Mouse (Mus musculus) heart, postnatal 25 days (tissue): ENCODE measurements around the gene Vmn1r235. TPM values are rescaled to one million over a fixed set of nuclear protein-coding genes. Genes with fewer than 3 reads are reported as not detected.
"Not testable (repeated sequence)": the region's sequence is repeated elsewhere in the genome, so short reads cannot be mapped to it uniquely, and the experiment has no call there.

ENCODE experiments used
- DNase-seq: peaks from one replicate; pipeline ENCODE4 v3.0.0; 2022; ENCODE audit warnings: low spot score
- intact Hi-C: fragments of 180-260 bp; cut with DNase I; formaldehyde crosslinking; loops from one replicate; pipeline ENCODE4 v1.15.1; 2025
- microRNA-seq: library from miRNA; unstranded; fragments of <30 nt; microRNA quantifications from one replicate; pipeline ENCODE4 v1.2.0, GENCODE M21; 2022
- total RNA-seq, 2 experiments: library from RNA; stranded (reverse); gene quantifications; 2 replicates each; pipeline ENCODE4 v1.2.3; 2021

Vmn1r235 gene
- not detected for total RNA-seq

GRCm38 (mm10) chr17:21256111-21256510, at the start of gene Vmn1r235:
TSS of gene Vmn1r235 (plus strand) at chr17:21256411.
- DNase-seq: no peak
- intact Hi-C loops: no loop called here

DNA sequence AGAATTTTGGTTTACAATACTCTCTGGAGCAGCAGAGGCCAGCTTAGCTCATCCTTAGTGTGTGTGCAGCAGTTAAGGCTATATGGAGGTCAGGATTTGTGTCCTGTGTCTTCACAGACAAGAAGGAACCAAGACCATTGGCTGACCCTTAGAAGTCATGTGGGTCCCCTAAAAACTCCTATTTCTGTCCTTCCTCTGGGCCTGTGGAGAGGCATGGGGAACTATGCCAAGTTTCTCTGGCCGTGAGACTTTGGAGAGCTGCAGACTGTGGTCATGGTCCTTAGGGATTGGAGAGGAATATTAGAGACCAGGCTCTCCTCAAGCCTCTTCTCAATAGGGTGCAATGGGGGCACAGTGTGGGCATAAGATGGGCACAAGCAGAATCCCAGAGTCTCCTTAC, 45.1 kb upstream of the Vmn1r235 start:
- DNase-seq, intact Hi-C loops: not testable (repeated sequence)

GRCm38 (mm10) chr17:21225787-21226186, 30.4 kb upstream of the Vmn1r235 start, which contains the start of gene Vmn1r234:
TSS of gene Vmn1r234 (plus strand) at chr17:21226087.
- no peak for DNase-seq
- intact Hi-C loops: no loop called here

GRCm38 (mm10) chr17:21231654-21232053, 24.6 kb upstream of the Vmn1r235 start:
- DNase-seq: no peak
- intact Hi-C loops: loop anchor here (2.0 to 5.0 kb wide), 3 partner anchors 191 to 349 kb away; partner anchors contain the start of gene Zfp54

DNA sequence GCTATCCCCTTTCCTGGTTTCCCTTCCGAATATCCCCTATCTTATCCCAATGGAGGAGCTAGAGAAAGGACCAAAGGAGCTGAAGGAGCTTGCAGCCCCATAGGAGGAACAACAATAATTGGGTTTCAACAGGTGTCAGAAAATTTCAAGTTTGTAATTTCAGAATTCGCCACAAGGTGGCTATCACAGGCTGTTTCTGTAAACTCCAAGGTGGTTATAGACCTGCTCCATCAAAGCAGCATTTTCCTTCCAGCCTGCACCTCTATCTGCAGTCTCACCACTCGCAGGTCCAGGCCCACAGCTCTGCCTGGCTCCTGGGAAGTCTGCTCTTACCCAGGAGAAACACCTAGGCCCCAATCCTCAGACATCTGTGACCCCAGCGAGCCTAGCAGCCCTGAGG, 15.9 kb downstream of the Vmn1r235 start:
- DNase-seq: no peak
- intact Hi-C loops: loop anchor here (1.0 to 2.0 kb wide), 2 partner anchors 150 to 243 kb away; no protein-coding TSS in a partner anchor

- intact Hi-C loops: no loop called here
Measured at GRCm38 (mm10) chr17:21282642-21283041, 26.4 kb downstream of the Vmn1r235 start, which contains the start of gene Vmn1r236. TSS of gene Vmn1r236 (plus strand) at chr17:21282942.

DNA sequence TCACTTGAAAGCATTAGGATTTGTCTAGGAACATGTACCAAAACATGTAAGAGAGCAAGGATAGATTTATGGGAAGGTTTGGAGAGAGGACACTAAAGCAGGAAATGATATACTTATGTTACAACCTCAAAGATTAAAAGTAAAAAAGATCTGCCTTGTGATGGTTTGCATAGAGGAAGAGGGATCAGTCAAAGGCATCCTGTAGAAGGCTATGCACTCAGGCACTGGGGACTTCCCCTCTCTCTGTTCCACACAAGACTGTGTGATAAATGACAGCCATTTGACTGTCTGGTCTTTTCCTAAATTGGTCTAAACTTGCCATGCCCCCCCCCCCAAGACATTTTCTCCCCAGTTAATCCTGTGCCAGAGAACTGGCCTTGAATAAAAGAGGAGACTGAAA, 28.2 kb downstream of the Vmn1r235 start:
- no peak for DNase-seq
- intact Hi-C loops: no loop called here

More at GRCm38 (mm10) chr17:21282642-21283041, 26.4 kb downstream of the Vmn1r235 start, which contains the start of gene Vmn1r236:
- no peak for DNase-seq

GRCm38 (mm10) chr17:21289695-21290094, 33.5 kb downstream of the Vmn1r235 start:
- no peak for DNase-seq
- intact Hi-C loops: no loop called here

GRCm38 (mm10) chr17:21311565-21311964, 55.4 kb downstream of the Vmn1r235 start, which contains the start of gene Vmn1r237:
TSS of gene Vmn1r237 (plus strand) at chr17:21311865.
- no peak for DNase-seq
- intact Hi-C loops: no loop called here

Small RNA genes lying within 50 kb of the gene (microRNA-seq; reads per million reads assigned to microRNA genes)
- gene Gm26384: not detected

Other genes starting within 250 kb of the Vmn1r235 start
- gene Zfp160, start 247.5 kb upstream of the Vmn1r235 start, total RNA-seq: 10 to 100 TPM; 11.0 to 11.5 TPM
- not detected for gene Vmn1r234, start 30.3 kb upstream of the Vmn1r235 start, total RNA-seq
- not detected for gene Vmn1r236, start 26.5 kb downstream of the Vmn1r235 start, total RNA-seq
- gene Vmn1r237, start 55.5 kb downstream of the Vmn1r235 start, total RNA-seq: not detected
- gene Zfp677, start 127.3 kb downstream of the Vmn1r235 start, total RNA-seq: under 1 TPM; 0.75 to 0.78 TPM
- gene Zfp54, start 166.8 kb downstream of the Vmn1r235 start, total RNA-seq: 1 to 10 TPM; 1.2 TPM
- 1 to 10 TPM; 5.3 to 6.5 TPM for gene Zfp51, start 194.0 kb downstream of the Vmn1r235 start, total RNA-seq
- 1 to 10 TPM; 2.3 to 2.4 TPM for gene Zfp53, start 232.6 kb downstream of the Vmn1r235 start, total RNA-seq